Mouse (Mus musculus) limb, embryonic 11.5 days (tissue): Measurements from ENCODE around the gene Gm9733. TPM values are rescaled to one million over a fixed set of nuclear protein-coding genes. Genes with fewer than 3 reads are reported as not detected.

Experiments used
- ATAC-seq: fragments of 200-750 bp; cut with Nextera tagmentation; 2 replicates; pipeline ENCODE4 v1.8.0; 2017; ENCODE audit warnings: low read depth; ENCODE audit not compliant: insufficient number of reproducible peaks, low FRiP score, low TSS enrichment
- DNase-seq: peaks from one replicate; pipeline ENCODE4 v3.0.0-alpha.2; 2015; ENCODE audit warnings: low spot score
- H3K27ac ChIP-seq: fragments of 300-500 bp; sonication (generic); replicated peaks from 2 replicates; pipeline ENCODE4 v1.5.1; 2014; ENCODE audit warnings: low read depth, mild to moderate bottlenecking, low read length
- H3K27me3 ChIP-seq: fragments of 300-500 bp; sonication (generic); 2 replicates; pipeline ENCODE4 v1.6.1; 2014; ENCODE audit warnings: mild to moderate bottlenecking, low read length, mixed read lengths; ENCODE audit not compliant: control insufficient read depth, insufficient read depth
- H3K36me3 ChIP-seq: fragments of 300-500 bp; sonication (generic); 2 replicates; pipeline ENCODE4 v1.6.1; 2014; ENCODE audit warnings: mild to moderate bottlenecking, low read length, moderate library complexity, mixed read lengths; ENCODE audit not compliant: control insufficient read depth, insufficient read depth
- H3K4me1 ChIP-seq: fragments of 300-500 bp; sonication (generic); 2 replicates; pipeline ENCODE4 v1.6.1; 2014; ENCODE audit warnings: low read length, mixed read lengths; ENCODE audit not compliant: control insufficient read depth, insufficient read depth
- H3K4me2 ChIP-seq: fragments of 300-500 bp; sonication (generic); 2 replicates; pipeline ENCODE4 v1.6.1; 2014; ENCODE audit warnings: low read depth, mild to moderate bottlenecking, moderate library complexity; ENCODE audit not compliant: severe bottlenecking
- H3K4me3 ChIP-seq: fragments of 300-500 bp; sonication (generic); 2 replicates; pipeline ENCODE4 v1.5.1; 2014; ENCODE audit warnings: low read depth, low read length
- H3K9ac ChIP-seq: fragments of 300-500 bp; sonication (generic); 2 replicates; pipeline ENCODE4 v1.6.1; 2014; ENCODE audit warnings: mild to moderate bottlenecking, low read length
- H3K9me3 ChIP-seq: fragments of 300-500 bp; sonication (generic); 2 replicates; pipeline ENCODE4 v1.6.1; 2016; ENCODE audit warnings: low read length; ENCODE audit not compliant: control insufficient read depth
- WGBS: fragments of 180-500 bp; shearing (Covaris S2); extraction: QIAGEN DNeasy Blood & Tissue Kit; methylation state at CpG from one replicate; pipeline ENCODE4 v1.1.7; 2014; 5-methylcytosine and 5-hydroxymethylcytosine counted together
- polyA plus RNA-seq: library from polyadenylated mRNA; unstranded; fragments of >200 nt; fragmentation: Nextera tagmentation; extraction: Ambion mirVana; gene quantifications from 2 replicates; pipeline ENCODE4 v1.2.1, GENCODE M21; 2014

Gene Gm9733
- polyA plus RNA-seq, 1 experiment from 2014 or later = not detected

GRCm38 (mm10) chr3:15284424-15285328, 47.4 kb downstream of the Gm9733 start:
- no peak overlapping the region for H3K27ac ChIP-seq
- no peak overlapping the region for H3K9ac ChIP-seq
- ATAC-seq (no peak), DNase-seq (no peak)
- H3K27me3 ChIP-seq = no peaks in the 10 kb centered on the region
- H3K4me3 ChIP-seq = no peak overlapping the region
- H3K36me3 ChIP-seq = no peaks in the 10 kb centered on the region
- 87% methylated on average over 6 of the region's 6 CpGs for WGBS
- no peaks in the 10 kb centered on the region for H3K4me1 ChIP-seq
- no peaks in the 10 kb centered on the region for H3K9me3 ChIP-seq
- H3K4me2 ChIP-seq = no peak overlapping the region

DNA sequence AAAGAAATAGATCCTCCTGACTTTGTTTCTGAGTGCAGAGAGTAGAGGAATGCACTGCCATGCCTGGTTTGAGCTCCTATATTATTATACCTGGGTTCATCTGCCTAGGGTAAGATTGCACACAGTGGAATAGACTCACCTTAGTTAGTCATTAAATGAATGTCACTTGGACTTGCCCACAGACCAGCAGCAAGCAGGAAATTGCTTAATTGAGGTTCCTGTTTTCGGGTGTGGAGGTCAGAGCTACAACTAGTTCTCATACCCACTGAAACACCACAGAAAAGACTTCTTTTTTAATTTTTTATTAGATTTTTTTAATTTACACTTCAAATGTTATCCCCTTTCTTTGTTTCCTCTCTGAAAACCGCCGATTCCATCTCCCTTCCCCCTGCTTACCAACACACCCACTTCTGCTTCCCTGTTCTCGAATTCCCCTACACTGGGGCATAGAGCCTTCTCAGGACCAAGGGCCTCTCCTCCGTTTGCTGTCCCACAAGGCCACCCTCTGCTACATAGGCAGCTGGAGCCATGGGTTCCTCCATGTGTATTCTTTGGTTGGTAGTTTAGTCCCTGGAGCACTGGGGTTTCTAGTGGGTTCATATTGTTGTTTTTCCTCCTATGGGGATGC, 56.1 kb downstream of the Gm9733 start:
- no peak overlapping the region for H3K4me3 ChIP-seq
- no peak for ATAC-seq

DNA sequence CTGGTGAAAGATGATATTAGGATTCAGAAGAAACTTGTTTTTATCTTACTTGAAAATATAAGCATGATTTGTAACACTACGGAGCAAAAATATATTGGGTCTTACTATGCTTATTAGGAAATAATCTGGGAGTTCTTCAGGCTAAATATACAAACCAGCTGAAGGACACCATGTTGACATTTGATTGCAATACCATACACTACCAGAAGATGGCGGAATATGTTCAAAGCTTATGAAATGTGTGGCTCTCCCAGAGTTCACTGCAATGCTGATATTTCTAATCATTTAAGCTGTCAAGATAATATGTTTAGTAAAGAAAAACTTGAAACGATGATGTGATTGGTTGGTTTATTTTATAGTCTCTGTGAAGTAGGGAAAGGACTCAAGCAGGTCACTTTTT, 67.7 kb downstream of the Gm9733 start:
- Histone ChIP-seq H3K4me3 (no peak overlapping the region), H3K9me3 (no peaks in the 10 kb centered on the region; the same call in 1 of the 2 replicates), H3K4me1 (no peaks in the 10 kb centered on the region), H3K27me3 (no peaks in the 10 kb centered on the region), H3K27ac (no peak overlapping the region), H3K4me2 (no peak overlapping the region), H3K36me3 (no peaks in the 10 kb centered on the region), H3K9ac (no peak overlapping the region)
- 10% methylated on average over 3 of the region's 3 CpGs for WGBS
- ATAC-seq (no peak), DNase-seq (no peak)

More for the DNA sequence above, 56.1 kb downstream of the Gm9733 start:
- 84% methylated on average over 5 of the region's 5 CpGs for WGBS
- H3K27ac ChIP-seq = no peak overlapping the region
- no peak for DNase-seq
- no peaks in the 10 kb centered on the region for H3K36me3 ChIP-seq
- no peaks in the 10 kb centered on the region for H3K4me1 ChIP-seq
- no peaks in the 10 kb centered on the region for H3K27me3 ChIP-seq
- no peak overlapping the region for H3K9ac ChIP-seq
- no peaks in the 10 kb centered on the region for H3K9me3 ChIP-seq
- H3K4me2 ChIP-seq = no peak overlapping the region

GRCm38 (mm10) chr3:15255726-15256125, 76.4 kb downstream of the Gm9733 start:
- Histone ChIP-seq H3K9me3 (no peaks in the 10 kb centered on the region), H3K4me2 (no peak overlapping the region), H3K36me3 (no peaks in the 10 kb centered on the region), H3K27me3 (no peaks in the 10 kb centered on the region), H3K4me1 (no peaks in the 10 kb centered on the region), H3K27ac (no peak overlapping the region), H3K4me3 (no peak overlapping the region), H3K9ac (no peak overlapping the region)
- ATAC-seq (no peak), DNase-seq (no peak)
- 79% methylated on average over 6 of the region's 6 CpGs for WGBS

Other genes with a start within 250 kb of the Gm9733 start
- gene Sirpb1a, start 94.2 kb upstream of the Gm9733 start, polyA plus RNA-seq = not detected in 2 replicates
- gene Sirpb1b, start 242.8 kb upstream of the Gm9733 start, polyA plus RNA-seq = not detected in 2 replicates